Mouse (Mus musculus) kidney, adult 2 months (tissue): ENCODE results near the gene Pfas. TPM values are rescaled to one million over a fixed set of nuclear protein-coding genes. Genes with fewer than 3 reads are reported as not detected.
"Not testable (repeated sequence)": the region's sequence is repeated elsewhere in the genome, so short reads cannot be mapped to it uniquely, and the experiment has no call there.

Source experiments
- DNase-seq: peaks from one replicate; pipeline ENCODE4 v3.0.0; 2021
- H3K27ac ChIP-seq: fragments of 200-500 bp; 2 replicates; pipeline ENCODE4 v1.5.1; 2012; ENCODE audit warnings: low read depth, low read length, control low read depth, inconsistent platforms; ENCODE audit not compliant: insufficient read depth
- H3K27me3 ChIP-seq: fragments of 200-500 bp; replicated peaks from 2 replicates; pipeline ENCODE4 v1.6.1; 2012; ENCODE audit warnings: mild to moderate bottlenecking, moderate library complexity, low read length, inconsistent platforms; ENCODE audit not compliant: control insufficient read depth, insufficient read depth
- H3K36me3 ChIP-seq: fragments of 200-500 bp; 2 replicates; pipeline ENCODE4 v1.6.1; 2012; ENCODE audit warnings: mild to moderate bottlenecking, moderate library complexity, low read length, inconsistent platforms; ENCODE audit not compliant: control insufficient read depth, insufficient read depth
- H3K4me1 ChIP-seq: fragments of 200-500 bp; 2 replicates; pipeline ENCODE4 v1.6.1; 2011; ENCODE audit warnings: low read length; ENCODE audit not compliant: control insufficient read depth, insufficient read depth
- H3K4me3 ChIP-seq: fragments of 200-500 bp; 2 replicates; pipeline ENCODE4 v1.5.1; 2011; ENCODE audit warnings: mild to moderate bottlenecking, low read depth, low read length, control low read depth; ENCODE audit not compliant: insufficient read depth
- CTCF ChIP-seq: fragments of 200-500 bp; conservative IDR thresholded peaks from 2 replicates; pipeline ENCODE4 v1.5.1; 2011; ENCODE audit warnings: low read depth, mild to moderate bottlenecking, control low read depth, low read length, moderate library complexity, mixed read lengths; ENCODE audit not compliant: insufficient read depth, insufficient read length
- POLR2A ChIP-seq: fragments of 200-500 bp; IDR thresholded peaks from one replicate; pipeline ENCODE4 v1.6.1; 2011; ENCODE audit warnings: low read depth, low read length, control low read depth
- WGBS: fragments of 180-500 bp; shearing (Covaris S2); methylation state at CpG from one replicate; pipeline ENCODE4 v1.1.7; 2018; 5-methylcytosine and 5-hydroxymethylcytosine counted together
- polyA plus RNA-seq: library from polyadenylated mRNA; depleted of rRNA; stranded (reverse); fragments of >200 nt; gene quantifications from 2 replicates; pipeline ENCODE4 v1.2.3, GENCODE M21; 2012

Pfas gene
- polyA plus RNA-seq, 1 experiment: 17.2 TPM

GRCm38 (mm10) chr11:68970232-68970631 is 38.0 kb downstream of the Pfas start:
- WGBS: 57% methylated on average over 4 of the region's 4 CpGs
- Histone ChIP-seq H3K27ac (no peak overlapping the region), H3K4me3 (peak overlapping the region; percentile 11; the same call in 1 of the 2 replicates), H3K27me3 (no peaks in the 10 kb centered on the region), H3K36me3 (no peaks in the 10 kb centered on the region), H3K4me1 (peaks cover 11% of the 10 kb centered on the region)
- TF ChIP-seq POLR2A (no peak), CTCF (no peak)
- DNase-seq: peak; percentile 82

GRCm38 (mm10) chr11:68968752-68969151 is 39.5 kb downstream of the Pfas start:
- Histone ChIP-seq H3K36me3 (no peaks in the 10 kb centered on the region), H3K27ac (peak overlapping the region; percentile 54; the same call in 1 of the 2 replicates), H3K4me3 (peak overlapping the region; percentile 53), H3K4me1 (peaks cover 11% of the 10 kb centered on the region), H3K27me3 (no peaks in the 10 kb centered on the region)
- WGBS: 79% methylated on average over 11 of the region's 11 CpGs
- DNase-seq: no peak
- TF ChIP-seq CTCF (no peak), POLR2A (no peak)

GRCm38 (mm10) chr11:68967337-68968282 is 40.6 kb downstream of the Pfas start, which contains the start of gene Slc25a35:
Gene Slc25a35 (plus strand): TSS chr11:68968131.
- Histone ChIP-seq H3K4me1 (peaks cover 11% of the 10 kb centered on the region), H3K27me3 (no peaks in the 10 kb centered on the region), H3K27ac (peak within 1 kb of the TSS; percentile 81), H3K4me3 (peak within 1 kb of the TSS; percentile 76), H3K36me3 (no peaks in the 10 kb centered on the region)
- DNase-seq: peak; percentile 97
- under 1% methylated on average over 50 of the region's 50 CpGs for WGBS
- TF ChIP-seq POLR2A: peak; percentile 9
- 0 out of 2 replicates have a peak, but pooled peaks have one; percentile 10 for TF ChIP-seq CTCF

GRCm38 (mm10) chr11:68966554-68966953 is 41.7 kb downstream of the Pfas start:
- H3K27me3 ChIP-seq: no peaks in the 10 kb centered on the region
- 44% methylated on average over 1 of the region's 1 CpGs for WGBS

GRCm38 (mm10) chr11:68965845-68966244 is 42.4 kb downstream of the Pfas start:
- Histone ChIP-seq H3K4me3 (no peak overlapping the region), H3K27ac (no peak overlapping the region), H3K4me1 (peaks cover 14% of the 10 kb centered on the region), H3K27me3 (no peaks in the 10 kb centered on the region), H3K36me3 (no peaks in the 10 kb centered on the region)
- WGBS: 41% methylated on average over 3 of the region's 3 CpGs
- no peak for TF ChIP-seq POLR2A
- peak; percentile 77 for DNase-seq

More at GRCm38 (mm10) chr11:68966554-68966953, 41.7 kb downstream of the Pfas start:
- Histone ChIP-seq H3K4me1 (peaks cover 14% of the 10 kb centered on the region), H3K27ac (no peak overlapping the region), H3K4me3 (no peak overlapping the region), H3K36me3 (no peaks in the 10 kb centered on the region)
- DNase-seq: no peak
- TF ChIP-seq POLR2A (no peak), CTCF (no peak)

GRCm38 (mm10) chr11:68965050-68965449 is 43.2 kb downstream of the Pfas start:
- Histone ChIP-seq H3K27me3 (no peaks in the 10 kb centered on the region), H3K36me3 (no peaks in the 10 kb centered on the region), H3K27ac (no peak overlapping the region), H3K4me3 (no peak overlapping the region), H3K4me1 (peaks cover 12% of the 10 kb centered on the region)
- DNase-seq: no peak
- TF ChIP-seq CTCF (no peak), POLR2A (no peak)

- 64% methylated on average over 2 of the region's 2 CpGs for WGBS
- TF ChIP-seq CTCF: no peak
- no peak for TF ChIP-seq POLR2A
- Histone ChIP-seq H3K4me1 (peaks cover 9% of the 10 kb centered on the region), H3K4me3 (no peak overlapping the region), H3K36me3 (no peaks in the 10 kb centered on the region), H3K27me3 (no peaks in the 10 kb centered on the region), H3K27ac (no peak overlapping the region)
- DNase-seq: no peak
Measured at GRCm38 (mm10) chr11:68963405-68963804, 44.9 kb downstream of the Pfas start.

GRCm38 (mm10) chr11:68962159-68962558 is 46.1 kb downstream of the Pfas start:
- H3K27me3 ChIP-seq, H3K36me3 ChIP-seq, H3K4me1 ChIP-seq, H3K4me3 ChIP-seq, H3K27ac ChIP-seq, DNase-seq: not testable (repeated sequence)
- 23% methylated on average over 11 of the region's 11 CpGs for WGBS
